Mouse (Mus musculus) cerebellum, adult 11 months (tissue): ENCODE results near the gene Nat8l.
"Not testable (repeated sequence)": the region's sequence is repeated elsewhere in the genome, so short reads cannot be mapped to it uniquely, and the experiment has no call there.

Experiments
- DNase-seq: peaks from one replicate; pipeline ENCODE4 v3.0.0; 2022

Nat8l gene

GRCm38 (mm10) chr5:33995843-33996693 is at the start of gene Nat8l:
TSS of gene Nat8l (plus strand) at chr5:33995984.
- peak; percentile 90 for DNase-seq

- DNase-seq: not testable (repeated sequence)
These were observed 48.7 kb upstream of the Nat8l start for GRCm38 (mm10) chr5:33947035-33947434.

- DNase-seq: no peak
These were observed 47.5 kb upstream of the Nat8l start for GRCm38 (mm10) chr5:33948314-33948713.

GRCm38 (mm10) chr5:33953471-33954185 is 42.2 kb upstream of the Nat8l start:
- no peak for DNase-seq

- DNase-seq: peak; percentile 83
These were observed 41.4 kb upstream of the Nat8l start for GRCm38 (mm10) chr5:33954354-33954753.

GRCm38 (mm10) chr5:33955868-33956267 is 39.9 kb upstream of the Nat8l start:
- no peak for DNase-seq

- no peak for DNase-seq
These were observed 36.4 kb upstream of the Nat8l start for GRCm38 (mm10) chr5:33959382-33959781.

GRCm38 (mm10) chr5:33974736-33975135 is 21.0 kb upstream of the Nat8l start:
- peak; percentile 20 for DNase-seq

GRCm38 (mm10) chr5:33976267-33976666 is 19.5 kb upstream of the Nat8l start:
- no peak for DNase-seq

GRCm38 (mm10) chr5:33982731-33983259 is 13.0 kb upstream of the Nat8l start:
- no peak for DNase-seq

GRCm38 (mm10) chr5:33983309-33984121 is 12.3 kb upstream of the Nat8l start, which contains the start of gene Gm1673:
TSS of gene Gm1673 (plus strand) at chr5:33983433.
- DNase-seq: peak; percentile 87

GRCm38 (mm10) chr5:33994671-33995625 is 836 bp upstream of the Nat8l start:
- peak; percentile 67 for DNase-seq

GRCm38 (mm10) chr5:33996694-33997045 is 886 bp downstream of the Nat8l start:
- no peak for DNase-seq

GRCm38 (mm10) chr5:33997051-33997741 is 1.4 kb downstream of the Nat8l start:
- DNase-seq: peak; percentile 73

GRCm38 (mm10) chr5:33997829-33998504 is 2.2 kb downstream of the Nat8l start:
- DNase-seq: peak; percentile 31

GRCm38 (mm10) chr5:33998505-33998877 is 2.7 kb downstream of the Nat8l start:
- DNase-seq: no peak

- peak; percentile 26 for DNase-seq
These were observed 3.8 kb downstream of the Nat8l start for GRCm38 (mm10) chr5:33999466-34000090.

- DNase-seq: no peak
These were observed 5.0 kb downstream of the Nat8l start for GRCm38 (mm10) chr5:34000809-34001208.

- DNase-seq: no peak
These were observed 5.6 kb downstream of the Nat8l start for GRCm38 (mm10) chr5:34001401-34001800.

GRCm38 (mm10) chr5:34002636-34003035 is 6.9 kb downstream of the Nat8l start:
- DNase-seq: no peak
